Mouse (Mus musculus) intestine, postnatal 0 days (tissue): ENCODE results near the gene Mag. TPM values are rescaled to one million over a fixed set of nuclear protein-coding genes. Genes with fewer than 3 reads are reported as not detected.
"Not testable (repeated sequence)": the region's sequence is repeated elsewhere in the genome, so short reads cannot be mapped to it uniquely, and the experiment has no call there.

Source experiments
- ATAC-seq: fragments of 200-750 bp; cut with Nextera tagmentation; 2 replicates; pipeline ENCODE4 v1.8.0; 2017; ENCODE audit warnings: mild to moderate bottlenecking, moderate TSS enrichment, moderate library complexity
- H3K27ac ChIP-seq: fragments of 300-500 bp; sonication (generic); 2 replicates; pipeline ENCODE4 v1.5.1; 2014; ENCODE audit warnings: mild to moderate bottlenecking, low read depth, low read length, moderate library complexity
- H3K27me3 ChIP-seq: fragments of 300-500 bp; sonication (generic); replicated peaks from 2 replicates; pipeline ENCODE4 v1.6.1; 2014; ENCODE audit warnings: low read length, mixed read lengths; ENCODE audit not compliant: control insufficient read depth, insufficient read depth
- H3K36me3 ChIP-seq: fragments of 300-500 bp; sonication (generic); 2 replicates; pipeline ENCODE4 v1.6.1; 2014; ENCODE audit warnings: mild to moderate bottlenecking, moderate library complexity; ENCODE audit not compliant: control insufficient read depth, insufficient read depth
- H3K4me1 ChIP-seq: fragments of 300-500 bp; sonication (generic); replicated peaks from 2 replicates; pipeline ENCODE4 v1.6.1; 2014; ENCODE audit warnings: antibody characterized with exemption, low read length, mixed read lengths; ENCODE audit not compliant: control insufficient read depth, insufficient read depth
- H3K4me2 ChIP-seq: fragments of 300-500 bp; sonication (generic); replicated peaks from 2 replicates; pipeline ENCODE4 v1.6.1; 2014; ENCODE audit warnings: low read depth, mild to moderate bottlenecking, moderate library complexity
- H3K4me3 ChIP-seq: fragments of 300-500 bp; sonication (generic); 2 replicates; pipeline ENCODE4 v1.5.1; 2014; ENCODE audit warnings: low read depth, low read length
- H3K9ac ChIP-seq: fragments of 300-500 bp; sonication (generic); 2 replicates; pipeline ENCODE4 v1.6.1; 2014; ENCODE audit warnings: mild to moderate bottlenecking, low read depth, low read length
- H3K9me3 ChIP-seq: fragments of 300-500 bp; sonication (generic); 2 replicates; pipeline ENCODE4 v1.6.1; 2016; ENCODE audit warnings: mixed run types; ENCODE audit not compliant: control insufficient read depth
- CTCF ChIP-seq: sonication (generic); IDR thresholded peaks from 2 replicates; pipeline ENCODE4 v1.5.1; 2016; ENCODE audit warnings: low read depth, mild to moderate bottlenecking, control low read depth, antibody characterized with exemption, moderate library complexity
- WGBS: fragments of 180-500 bp; shearing (Covaris S2); extraction: QIAGEN DNeasy Blood & Tissue Kit; methylation state at CpG from one replicate; pipeline ENCODE4 v1.1.7; 2014; 5-methylcytosine and 5-hydroxymethylcytosine counted together
- polyA plus RNA-seq: library from polyadenylated mRNA; unstranded; fragments of >200 nt; fragmentation: Nextera tagmentation; extraction: Ambion mirVana; gene quantifications from 2 replicates; pipeline ENCODE4 v1.2.1, GENCODE M21; 2015

The Mag gene
- polyA plus RNA-seq, 1 experiment from 2014 or later, result 0.18 TPM

- H3K4me1 ChIP-seq, result no peaks in the 10 kb centered on the region
- no peak within 1 kb of the TSS for H3K9ac ChIP-seq
- peaks cover 10% of the 10 kb centered on the region for H3K36me3 ChIP-seq
- no peak within 1 kb of the TSS for H3K4me2 ChIP-seq
- no peak for ATAC-seq
- H3K4me3 ChIP-seq, result no peak within 1 kb of the TSS
- TF ChIP-seq CTCF, result no peak
- H3K27me3 ChIP-seq, result no peaks in the 10 kb centered on the region
- H3K9me3 ChIP-seq, result no peaks in the 10 kb centered on the region
- no peak within 1 kb of the TSS for H3K27ac ChIP-seq
- WGBS, result 49% methylated on average over 9 of the region's 9 CpGs
These were observed 29.4 kb upstream of the Mag start, which contains the start of gene Hamp for GRCm38 (mm10) chr7:30943909-30944635. Gene Hamp, minus strand, starts transcription at chr7:30944032.

GRCm38 (mm10) chr7:30942365-30942764 is 27.7 kb upstream of the Mag start:
- not testable (repeated sequence) for H3K36me3 ChIP-seq, ATAC-seq, H3K4me1 ChIP-seq, H3K27me3 ChIP-seq, H3K4me2 ChIP-seq, H3K4me3 ChIP-seq, H3K9me3 ChIP-seq, H3K9ac ChIP-seq, H3K27ac ChIP-seq
- WGBS, result 38% methylated on average over 3 of the region's 3 CpGs

- H3K4me1 ChIP-seq, H3K4me3 ChIP-seq, H3K36me3 ChIP-seq, H3K27me3 ChIP-seq, H3K4me2 ChIP-seq, H3K9ac ChIP-seq, H3K9me3 ChIP-seq, ATAC-seq, H3K27ac ChIP-seq: not testable (repeated sequence)
- 92% methylated on average over 1 of the region's 1 CpGs for WGBS
These were observed 25.4 kb upstream of the Mag start for GRCm38 (mm10) chr7:30940070-30940469.

- not testable (repeated sequence) for H3K36me3 ChIP-seq, ATAC-seq, H3K27ac ChIP-seq, H3K27me3 ChIP-seq, H3K4me1 ChIP-seq, H3K9ac ChIP-seq, H3K9me3 ChIP-seq, H3K4me2 ChIP-seq, H3K4me3 ChIP-seq
- WGBS, result 71% methylated on average over 6 of the region's 6 CpGs
These were observed 20.9 kb upstream of the Mag start for GRCm38 (mm10) chr7:30935422-30936099.

- H3K27me3 ChIP-seq, H3K4me3 ChIP-seq, ATAC-seq, H3K27ac ChIP-seq, H3K4me1 ChIP-seq, H3K9me3 ChIP-seq, H3K4me2 ChIP-seq, H3K36me3 ChIP-seq, H3K9ac ChIP-seq: not testable (repeated sequence)
- 80% methylated on average over 2 of the region's 2 CpGs for WGBS
These were observed 9.9 kb upstream of the Mag start, which contains the start of gene Hamp2 for GRCm38 (mm10) chr7:30924581-30924980. Gene Hamp2, minus strand, starts transcription at chr7:30924681.

GRCm38 (mm10) chr7:30924071-30924470 is 9.4 kb upstream of the Mag start:
- Histone ChIP-seq H3K9ac (no peak overlapping the region), H3K4me3 (no peak overlapping the region), H3K4me1 (no peaks in the 10 kb centered on the region), H3K9me3 (no peaks in the 10 kb centered on the region), H3K36me3 (no peaks in the 10 kb centered on the region), H3K4me2 (no peak overlapping the region), H3K27me3 (no peaks in the 10 kb centered on the region), H3K27ac (no peak overlapping the region)
- ATAC-seq, result no peak
- no peak for TF ChIP-seq CTCF
- 25% methylated on average over 3 of the region's 3 CpGs for WGBS

- H3K27ac ChIP-seq, H3K9me3 ChIP-seq, H3K4me3 ChIP-seq, H3K9ac ChIP-seq, H3K4me1 ChIP-seq, H3K36me3 ChIP-seq, H3K27me3 ChIP-seq, ATAC-seq, H3K4me2 ChIP-seq: not testable (repeated sequence)
- WGBS, result 48% methylated on average over 3 of the region's 3 CpGs
These were observed 7.8 kb upstream of the Mag start for GRCm38 (mm10) chr7:30922490-30922889.
